Mouse (Mus musculus) forebrain, embryonic 16.5 days (tissue): ENCODE results near the gene Grin1. TPM values are rescaled to one million over a fixed set of nuclear protein-coding genes. Genes with fewer than 3 reads are reported as not detected.

Experiments
- ATAC-seq: fragments of 200-750 bp; cut with Nextera tagmentation; 2 replicates; pipeline ENCODE4 v1.8.0; 2017; ENCODE audit warnings: mild to moderate bottlenecking, moderate library complexity
- H3K27ac ChIP-seq: fragments of 300-500 bp; sonication (generic); 2 replicates; pipeline ENCODE4 v1.5.1; 2014; ENCODE audit warnings: low read length, control low read depth
- H3K27me3 ChIP-seq: fragments of 300-500 bp; sonication (generic); replicated peaks from 2 replicates; pipeline ENCODE4 v1.6.1; 2014; ENCODE audit warnings: low read length; ENCODE audit not compliant: control insufficient read depth, insufficient read depth
- H3K36me3 ChIP-seq: fragments of 300-500 bp; sonication (generic); 2 replicates; pipeline ENCODE4 v1.6.1; 2014; ENCODE audit not compliant: control insufficient read depth, insufficient read depth
- H3K4me1 ChIP-seq: fragments of 300-500 bp; sonication (generic); replicated peaks from 2 replicates; pipeline ENCODE4 v1.6.1; 2014; ENCODE audit warnings: low read length; ENCODE audit not compliant: control insufficient read depth, insufficient read depth
- H3K4me2 ChIP-seq: fragments of 300-500 bp; sonication (generic); 2 replicates; pipeline ENCODE4 v1.6.1; 2014; ENCODE audit warnings: mild to moderate bottlenecking, low read length, control low read depth
- H3K4me3 ChIP-seq: fragments of 300-500 bp; sonication (generic); replicated peaks from 2 replicates; pipeline ENCODE4 v1.5.1; 2014; ENCODE audit warnings: mild to moderate bottlenecking, low read length, control low read depth
- H3K9ac ChIP-seq: fragments of 300-500 bp; sonication (generic); replicated peaks from 2 replicates; pipeline ENCODE4 v1.6.1; 2014; ENCODE audit warnings: low read depth, low read length, control low read depth
- H3K9me3 ChIP-seq: fragments of 300-500 bp; sonication (generic); 2 replicates; pipeline ENCODE4 v1.6.1; 2016; ENCODE audit warnings: low read length; ENCODE audit not compliant: control insufficient read depth
- WGBS: fragments of 180-500 bp; shearing (Covaris S2); extraction: QIAGEN DNeasy Blood & Tissue Kit; methylation state at CpG from one replicate; pipeline ENCODE4 v1.1.7; 2014; 5-methylcytosine and 5-hydroxymethylcytosine counted together
- polyA plus RNA-seq: library from polyadenylated mRNA; unstranded; fragments of >200 nt; fragmentation: Nextera tagmentation; extraction: Ambion mirVana; gene quantifications from 2 replicates; pipeline ENCODE4 v1.2.1, GENCODE M21; 2015

The Grin1 gene
- polyA plus RNA-seq, 1 experiment from 2014 or later: 29.4 TPM

DNA sequence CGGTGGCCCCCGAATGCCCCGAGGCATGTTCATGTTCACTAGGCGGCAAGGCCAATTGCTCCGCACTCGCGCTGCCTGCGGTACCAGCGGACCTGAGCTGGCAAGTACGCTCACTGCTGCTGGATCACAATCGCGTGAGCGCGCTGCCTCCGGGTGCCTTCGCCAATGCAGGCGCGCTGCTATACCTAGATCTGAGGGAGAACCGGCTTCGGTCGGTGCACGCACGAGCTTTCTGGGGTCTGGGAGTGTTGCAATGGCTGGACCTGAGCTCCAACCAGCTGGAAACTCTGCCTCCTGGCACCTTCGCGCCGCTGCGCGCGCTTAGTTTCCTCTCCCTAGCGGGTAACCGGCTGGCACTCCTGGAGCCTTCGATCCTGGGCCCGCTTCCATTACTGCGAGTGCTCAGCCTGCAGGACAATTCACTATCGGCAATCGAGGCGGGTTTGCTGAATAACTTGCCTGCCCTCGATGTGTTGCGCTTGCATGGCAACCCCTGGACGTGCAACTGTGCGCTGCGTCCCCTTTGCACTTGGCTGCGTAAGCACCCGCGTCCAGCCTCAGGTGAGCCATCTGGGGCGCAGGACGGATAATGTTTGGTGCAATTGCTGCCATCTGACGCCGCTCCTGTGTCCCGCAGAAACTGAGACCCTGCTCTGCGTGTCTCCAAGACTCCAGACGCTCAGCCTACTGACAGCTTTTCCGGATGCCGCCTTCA, 28.7 kb downstream of the Grin1 start:
- Histone ChIP-seq H3K27me3 (peaks cover 52% of the 10 kb centered on the region), H3K9me3 (no peaks in the 10 kb centered on the region), H3K4me3 (peak overlapping the region; percentile 25), H3K9ac (peak overlapping the region; percentile 35; the same call in 1 of the 2 replicates), H3K36me3 (peaks cover 7% of the 10 kb centered on the region; the same call in 1 of the 2 replicates), H3K27ac (no peak overlapping the region), H3K4me1 (peaks cover 28% of the 10 kb centered on the region), H3K4me2 (peak overlapping the region; percentile 49)
- WGBS: 2% methylated on average over 54 of the region's 54 CpGs
- ATAC-seq: peak; percentile 38; the same call in 1 of the 2 replicates

DNA sequence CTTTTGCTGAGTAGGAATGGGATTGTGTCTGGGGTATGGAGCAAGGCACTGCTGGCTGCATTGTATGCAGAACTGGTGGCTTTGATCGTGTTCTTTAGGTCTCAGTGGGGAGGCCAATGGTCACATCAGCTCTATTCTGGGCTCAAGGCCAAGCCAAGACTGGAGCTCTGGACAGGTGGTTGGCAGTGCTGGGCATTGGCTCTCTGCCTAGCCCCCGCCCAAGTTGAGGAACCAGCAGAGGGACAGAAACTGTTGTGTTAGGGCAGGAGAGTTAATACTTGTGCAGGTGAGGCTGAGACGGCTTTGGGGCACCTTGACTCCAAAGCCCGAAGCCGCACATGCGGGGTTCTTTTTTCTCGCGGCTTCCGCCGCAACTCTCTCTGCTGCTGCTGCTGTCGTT, 29.3 kb downstream of the Grin1 start, which contains the start of gene Lrrc26:
Gene Lrrc26 (plus strand): TSS at position 265 of the 400 bp plus-strand sequence.
- Histone ChIP-seq H3K4me2 (peak within 1 kb of the TSS; percentile 49), H3K9ac (peak within 1 kb of the TSS; percentile 35; the same call in 1 of the 2 replicates), H3K27me3 (peaks cover 49% of the 10 kb centered on the region), H3K4me1 (peaks cover 28% of the 10 kb centered on the region), H3K27ac (no peak within 1 kb of the TSS), H3K9me3 (no peaks in the 10 kb centered on the region), H3K4me3 (peak within 1 kb of the TSS; percentile 25), H3K36me3 (peaks cover 9% of the 10 kb centered on the region; the same call in 1 of the 2 replicates)
- no peak for ATAC-seq
- 10% methylated on average over 11 of the region's 11 CpGs for WGBS

GRCm38 (mm10) chr2:25288734-25289345, 30.1 kb downstream of the Grin1 start:
- Histone ChIP-seq H3K9me3 (no peaks in the 10 kb centered on the region), H3K4me3 (no peak overlapping the region), H3K4me1 (peaks cover 28% of the 10 kb centered on the region), H3K27me3 (peaks cover 49% of the 10 kb centered on the region), H3K27ac (no peak overlapping the region), H3K36me3 (peaks cover 13% of the 10 kb centered on the region; the same call in 1 of the 2 replicates), H3K4me2 (no peak overlapping the region), H3K9ac (no peak overlapping the region)
- WGBS: 79% methylated on average over 7 of the region's 7 CpGs
- ATAC-seq: no peak

DNA sequence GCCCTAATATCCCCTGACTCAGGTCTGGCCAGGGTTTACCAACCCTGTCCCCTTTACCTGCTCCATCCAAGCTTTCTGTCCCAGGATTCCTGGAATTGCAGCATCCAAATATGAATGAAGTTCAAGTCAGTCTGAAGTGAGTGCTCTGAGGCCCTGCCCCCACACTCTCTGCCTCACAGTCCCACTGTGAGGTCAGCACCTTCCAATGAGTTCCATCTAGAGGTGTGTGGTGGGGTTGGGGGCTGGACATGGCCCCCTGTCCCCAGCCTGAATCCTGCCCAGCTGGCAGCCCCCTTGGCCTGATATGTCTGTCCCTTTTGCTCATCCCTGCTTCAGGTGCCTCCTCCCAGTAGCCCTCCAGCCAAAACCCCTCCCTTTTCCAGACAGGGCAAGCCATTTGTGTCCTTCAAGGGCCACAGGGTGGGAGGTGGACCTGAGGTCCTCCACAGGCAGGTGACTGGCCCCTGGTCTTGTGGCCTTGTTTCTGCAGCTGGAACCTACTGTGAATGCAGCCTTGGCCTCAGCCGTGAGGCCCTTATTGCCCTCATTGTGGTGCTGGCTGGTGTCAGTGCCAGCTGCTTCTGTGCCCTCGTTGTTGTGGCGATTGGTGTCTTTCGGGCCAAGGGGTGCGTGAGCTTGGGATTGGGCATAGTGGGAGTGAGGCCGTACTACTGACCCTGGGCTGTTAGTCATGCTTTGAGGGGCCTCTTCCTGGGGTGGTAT, 30.9 kb downstream of the Grin1 start, which contains the start of gene Tmem210:
Gene Tmem210 (plus strand): TSS at position 219 of the 723 bp plus-strand sequence.
- Histone ChIP-seq H3K4me2 (no peak within 1 kb of the TSS), H3K36me3 (peaks cover 16% of the 10 kb centered on the region; the same call in 1 of the 2 replicates), H3K4me1 (peaks cover 28% of the 10 kb centered on the region), H3K27me3 (peaks cover 48% of the 10 kb centered on the region), H3K9ac (no peak within 1 kb of the TSS), H3K9me3 (no peaks in the 10 kb centered on the region), H3K27ac (no peak within 1 kb of the TSS), H3K4me3 (no peak within 1 kb of the TSS)
- no peak for ATAC-seq
- 73% methylated on average over 6 of the region's 6 CpGs for WGBS

DNA sequence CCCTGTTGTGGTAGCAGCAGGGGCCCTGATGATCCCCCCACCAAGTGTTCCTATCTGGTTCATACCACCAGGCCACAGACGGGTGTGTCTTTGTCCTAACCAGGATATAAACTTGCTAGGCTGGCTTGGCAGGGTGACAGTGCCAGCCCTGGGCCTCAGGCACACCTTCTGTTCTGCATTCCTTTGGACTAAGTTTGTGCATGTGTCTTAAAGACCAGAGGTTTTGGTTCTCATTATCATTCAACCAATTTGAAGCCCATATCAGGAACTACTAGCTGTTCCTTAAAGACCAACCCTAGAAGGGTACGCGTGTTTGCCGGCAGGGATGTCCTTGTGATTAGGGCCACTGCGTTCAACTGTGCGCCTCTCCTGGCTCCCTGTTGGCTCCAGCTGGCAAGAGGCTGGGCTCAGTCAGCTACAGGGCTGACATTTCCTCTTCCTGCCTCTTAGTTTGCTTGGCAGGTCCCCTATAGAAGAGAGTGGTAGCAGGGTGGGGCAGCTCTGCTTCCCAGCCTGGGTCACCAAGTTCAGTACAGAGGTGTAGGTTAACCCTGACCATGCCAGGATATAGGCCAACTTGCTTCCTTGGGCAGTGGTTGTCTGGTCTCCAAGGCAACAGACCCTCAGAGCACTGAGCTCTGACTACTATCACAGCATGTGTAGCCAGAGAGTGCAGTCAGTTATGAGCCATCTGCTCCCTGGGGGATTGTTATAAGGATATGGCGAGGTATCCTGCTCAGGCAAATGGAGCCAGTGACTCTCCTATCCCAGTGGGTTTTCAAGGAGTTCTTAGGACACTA, 31.9 kb downstream of the Grin1 start:
- peaks cover 37% of the 10 kb centered on the region for H3K27me3 ChIP-seq
- H3K9ac ChIP-seq: no peak overlapping the region
- H3K4me3 ChIP-seq: no peak overlapping the region
- no peak overlapping the region for H3K4me2 ChIP-seq
- 63% methylated on average over 7 of the region's 7 CpGs for WGBS
- peaks cover 17% of the 10 kb centered on the region for H3K36me3 ChIP-seq
- no peaks in the 10 kb centered on the region for H3K9me3 ChIP-seq
- no peak overlapping the region for H3K27ac ChIP-seq
- no peak for ATAC-seq
- H3K4me1 ChIP-seq: peaks cover 21% of the 10 kb centered on the region

DNA sequence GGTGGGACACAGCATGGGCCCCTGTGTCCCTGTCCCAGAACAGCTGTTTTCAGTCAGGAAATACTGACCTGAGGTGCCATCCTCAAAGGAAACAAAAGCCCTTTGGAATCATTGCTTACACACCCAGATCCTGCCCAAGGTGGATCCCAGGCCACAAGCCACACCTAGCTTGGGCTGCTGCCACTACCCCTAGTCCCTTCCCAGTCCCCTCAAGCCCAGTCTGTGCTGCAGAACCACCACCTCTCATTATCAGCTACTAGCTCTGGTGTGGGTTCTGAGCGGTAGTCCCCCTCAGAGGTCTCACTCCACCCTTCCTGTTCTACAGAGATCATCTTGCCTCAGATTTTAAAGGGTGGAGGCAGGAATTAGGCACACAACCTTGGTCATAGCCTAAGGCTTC, 32.7 kb downstream of the Grin1 start:
- no peak overlapping the region for H3K27ac ChIP-seq
- peaks cover 18% of the 10 kb centered on the region for H3K36me3 ChIP-seq
- no peak overlapping the region for H3K4me3 ChIP-seq
- 100% methylated on average over 1 of the region's 1 CpGs for WGBS
- H3K9ac ChIP-seq: no peak overlapping the region
- peaks cover 30% of the 10 kb centered on the region for H3K27me3 ChIP-seq
- H3K4me1 ChIP-seq: peaks cover 18% of the 10 kb centered on the region
- no peak for ATAC-seq
- no peaks in the 10 kb centered on the region for H3K9me3 ChIP-seq
- no peak overlapping the region for H3K4me2 ChIP-seq

DNA sequence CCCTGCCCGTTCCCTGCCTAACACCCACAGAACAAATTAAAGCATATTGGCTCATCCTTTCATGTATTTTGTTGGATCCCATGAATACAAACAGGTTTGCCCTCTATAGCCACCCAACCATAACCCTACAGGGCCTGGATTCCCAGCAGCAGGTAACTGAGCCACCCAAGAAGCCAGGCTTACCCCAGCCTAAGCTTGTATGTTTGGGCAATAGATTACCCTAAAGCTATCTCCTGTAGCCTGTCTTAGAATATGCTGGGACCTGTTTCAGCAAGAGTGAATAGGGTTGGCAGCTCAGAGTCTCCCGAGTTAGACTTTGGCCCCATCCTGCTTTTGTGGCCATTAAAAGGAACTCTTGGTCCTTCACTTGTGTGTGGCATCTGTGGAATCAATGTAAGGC, 33.4 kb downstream of the Grin1 start:
- Histone ChIP-seq H3K4me3 (no peak overlapping the region), H3K9me3 (no peaks in the 10 kb centered on the region), H3K4me2 (no peak overlapping the region), H3K9ac (no peak overlapping the region), H3K27ac (no peak overlapping the region), H3K36me3 (peaks cover 23% of the 10 kb centered on the region), H3K4me1 (peaks cover 10% of the 10 kb centered on the region), H3K27me3 (peaks cover 23% of the 10 kb centered on the region)
- WGBS: 94% methylated on average over 2 of the region's 2 CpGs
- ATAC-seq: no peak

DNA sequence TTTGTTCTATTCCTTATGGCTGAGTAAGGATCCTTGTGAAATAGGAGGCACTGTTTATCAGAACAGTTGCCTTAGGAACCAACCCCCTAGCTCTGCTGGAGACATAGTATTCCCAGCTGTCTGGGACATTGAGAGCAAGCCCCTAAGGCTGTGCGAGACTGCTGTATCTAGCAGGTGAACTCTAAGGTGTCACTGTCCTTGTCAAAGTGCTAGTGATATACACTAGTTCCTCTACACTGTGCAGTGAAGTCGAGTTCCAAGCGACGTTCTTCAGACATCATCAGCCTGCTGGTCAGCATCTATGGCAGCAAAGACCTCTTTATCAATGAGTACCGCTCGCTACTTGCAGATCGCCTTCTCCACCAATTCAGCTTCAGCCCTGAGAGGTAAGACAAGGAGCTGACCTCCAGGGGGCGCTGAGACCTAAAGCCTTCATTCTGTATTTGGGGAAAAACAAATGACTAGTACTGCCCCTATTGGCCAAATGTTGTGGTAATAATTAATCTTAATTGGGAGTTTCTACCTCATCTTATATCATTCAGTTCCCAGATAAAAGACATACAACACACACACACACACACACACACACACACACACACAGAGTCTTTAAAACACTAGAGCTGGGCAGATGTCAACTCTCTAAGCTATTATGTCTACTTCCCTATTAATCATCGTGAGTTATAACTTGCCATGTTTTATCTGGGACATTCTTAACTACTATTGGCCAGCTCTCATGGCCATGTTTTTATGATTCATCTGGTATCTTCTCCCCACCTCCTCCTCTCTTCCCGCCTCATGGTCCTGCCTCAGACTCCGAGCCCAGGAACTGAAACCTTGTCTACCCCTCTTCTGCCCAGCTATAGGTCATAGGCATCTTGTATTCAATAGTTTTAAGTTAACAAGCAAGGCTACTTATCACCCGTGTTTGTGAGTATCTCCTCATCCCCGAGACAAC, 39.8 kb downstream of the Grin1 start:
- H3K9me3 ChIP-seq: no peaks in the 10 kb centered on the region
- no peak overlapping the region for H3K4me2 ChIP-seq
- ATAC-seq: 0 out of 2 replicates have a peak, but pooled peaks have one; percentile 26
- no peak overlapping the region for H3K4me3 ChIP-seq
- no peak overlapping the region for H3K27ac ChIP-seq
- no peaks in the 10 kb centered on the region for H3K27me3 ChIP-seq
- peaks cover 50% of the 10 kb centered on the region for H3K36me3 ChIP-seq
- 59% methylated on average over 13 of the region's 13 CpGs for WGBS
- no peak overlapping the region for H3K9ac ChIP-seq
- 0 out of 2 replicates have a peak, but pooled peaks cover 3% of the 10 kb centered on the region for H3K4me1 ChIP-seq
